Mouse (Mus musculus) C2C12 (cell line): ENCODE data around the gene Heg1. TPM values are rescaled to one million over a fixed set of nuclear protein-coding genes. Genes with fewer than 3 reads are reported as not detected.

Source experiments
- H3K27me3 ChIP-seq: one replicate; pipeline ENCODE4 v1.6.1; 2011; ENCODE audit not compliant: control insufficient read depth, insufficient read depth, insufficient read length
- H3K36me3 ChIP-seq: one replicate; pipeline ENCODE4 v1.6.1; 2011; ENCODE audit not compliant: control insufficient read depth, insufficient read depth
- H3K4me3 ChIP-seq: one replicate; pipeline ENCODE4 v1.5.1; 2011; ENCODE audit warnings: mild to moderate bottlenecking, control low read depth; ENCODE audit not compliant: poor library complexity, insufficient read depth, severe bottlenecking
- H3K79me2 ChIP-seq: one replicate; pipeline ENCODE4 v1.6.1; 2011; ENCODE audit not compliant: control insufficient read depth, insufficient read depth
- H3K79me3 ChIP-seq: one replicate; pipeline ENCODE4 v1.6.1; 2011; ENCODE audit warnings: low read depth, control low read depth
- H3ac ChIP-seq: one replicate; pipeline ENCODE3; 2011; ENCODE audit warnings: low read depth; ENCODE audit not compliant: control insufficient read depth, insufficient read length
- CEBPB ChIP-seq: IDR thresholded peaks from one replicate; pipeline ENCODE4 v1.6.1; 2011; ENCODE audit warnings: low read depth, mild to moderate bottlenecking, control low read depth, moderate library complexity
- CTCF ChIP-seq: IDR thresholded peaks from one replicate; pipeline ENCODE4 v1.5.1; 2011; ENCODE audit not compliant: control insufficient read depth, insufficient read depth, insufficient read length
- FOSL1 ChIP-seq: IDR thresholded peaks from one replicate; pipeline ENCODE4 v1.8.0; 2011; ENCODE audit warnings: mild to moderate bottlenecking, low read length; ENCODE audit not compliant: poor library complexity, insufficient read depth, severe bottlenecking
- MAX ChIP-seq: IDR thresholded peaks from one replicate; pipeline ENCODE4 v1.6.1; 2011; ENCODE audit warnings: mild to moderate bottlenecking, control low read depth
- MYOD1 ChIP-seq: IDR thresholded peaks from one replicate; pipeline ENCODE4 v1.6.1; 2011; ENCODE audit warnings: low read depth; ENCODE audit not compliant: control insufficient read depth, insufficient read length
- MYOG ChIP-seq: IDR thresholded peaks from one replicate; pipeline ENCODE4 v1.6.1; 2011; ENCODE audit not compliant: control insufficient read depth, insufficient read length; ENCODE audit errors: extremely low read depth
- USF1 ChIP-seq: IDR thresholded peaks from one replicate; pipeline ENCODE4 v1.6.1; 2011; ENCODE audit warnings: low read depth, mild to moderate bottlenecking, control low read depth, moderate library complexity
- polyA plus RNA-seq: library from polyadenylated mRNA; unstranded; fragments of >200 nt; fragmentation: generic; extraction: Trizol; gene quantifications from one replicate; pipeline ENCODE4 v1.2.1, GENCODE M21; 2012; ENCODE audit warnings: missing spikeins

The Heg1 gene
- polyA plus RNA-seq, 1 experiment = 4.4 TPM

DNA sequence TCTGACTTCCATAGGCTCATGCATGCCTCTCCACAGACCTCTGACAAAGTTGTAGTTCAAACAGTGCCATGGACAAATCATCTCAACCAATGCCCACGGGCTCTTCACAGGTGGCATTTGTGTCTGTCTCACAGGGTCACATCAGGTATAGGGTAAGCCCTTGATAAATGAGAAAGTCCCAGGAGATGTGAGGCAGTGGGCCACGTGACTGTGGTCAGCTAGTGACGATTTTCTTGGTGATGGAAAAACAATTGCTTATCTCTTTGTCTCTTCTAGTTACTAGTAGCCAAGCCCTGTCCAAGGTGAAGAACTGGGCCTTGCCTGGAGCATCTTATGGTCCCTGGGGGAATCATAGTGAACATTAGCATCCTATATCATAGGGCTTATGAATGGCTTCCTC, 112.6 kb downstream of the Heg1 start:
- H3K4me3 ChIP-seq = no peak overlapping the region

DNA sequence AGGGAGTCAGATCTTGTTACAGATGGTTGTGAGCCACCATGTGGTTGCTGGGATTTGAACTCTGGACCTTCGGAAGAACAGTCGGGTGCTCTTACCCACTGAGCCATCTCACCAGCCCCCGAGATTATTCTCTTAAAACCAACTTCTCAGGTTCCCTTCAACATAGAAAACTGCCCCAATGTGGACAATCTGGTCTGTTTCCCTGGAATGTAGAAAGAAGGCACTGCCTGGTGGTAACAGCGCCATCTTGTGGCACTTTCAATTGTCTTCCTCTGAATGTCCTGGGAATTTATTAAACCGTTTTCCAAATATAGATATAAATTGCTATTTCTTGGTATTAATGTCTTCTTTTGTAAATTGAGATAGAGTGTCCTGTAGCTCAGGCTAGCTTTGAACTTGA, 113.7 kb downstream of the Heg1 start:
- Histone ChIP-seq H3K27me3 (no peaks in the 10 kb centered on the region), H3K79me3 (no peaks in the 10 kb centered on the region), H3K79me2 (no peaks in the 10 kb centered on the region), H3ac (no peak overlapping the region), H3K4me3 (no peak overlapping the region), H3K36me3 (no peaks in the 10 kb centered on the region)
- TF ChIP-seq CTCF (peak; percentile 35), MYOG (no peak), CEBPB (no peak), FOSL1 (no peak)

More for the DNA sequence above, 112.6 kb downstream of the Heg1 start:
- Histone ChIP-seq H3K79me3 (no peaks in the 10 kb centered on the region), H3ac (no peak overlapping the region), H3K79me2 (no peaks in the 10 kb centered on the region), H3K27me3 (no peaks in the 10 kb centered on the region), H3K36me3 (no peaks in the 10 kb centered on the region)
- TF ChIP-seq CEBPB (no peak), MYOG (no peak), MYOD1 (no peak), CTCF (no peak), FOSL1 (no peak), USF1 (no peak), MAX (no peak)

DNA sequence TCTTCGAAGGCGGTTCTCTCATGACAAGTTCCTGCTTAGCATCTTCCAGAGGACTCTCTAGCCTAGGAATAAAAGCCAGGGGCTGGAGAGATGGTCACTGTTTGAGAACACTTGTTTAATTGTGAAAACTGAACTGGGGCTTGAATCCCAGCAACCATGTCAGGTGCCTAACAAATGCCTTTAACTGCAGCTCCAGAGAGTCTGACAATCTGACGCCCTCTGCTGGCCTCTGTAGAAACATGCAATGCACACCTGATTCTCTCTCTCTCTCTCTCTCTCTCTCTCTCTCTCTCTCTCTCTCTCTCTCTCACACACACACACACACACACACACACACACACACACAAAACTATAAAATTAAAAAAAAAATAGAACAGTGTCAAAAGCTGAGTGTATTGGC, 125.8 kb downstream of the Heg1 start:
- H3K36me3 ChIP-seq = no peaks in the 10 kb centered on the region
- H3K79me3 ChIP-seq = no peaks in the 10 kb centered on the region
- TF ChIP-seq CEBPB = no peak
- TF ChIP-seq MYOG = no peak
- TF ChIP-seq FOSL1 = no peak
- no peak for TF ChIP-seq USF1
- no peak for TF ChIP-seq MAX
- no peak for TF ChIP-seq MYOD1
- TF ChIP-seq CTCF = no peak
- H3ac ChIP-seq = no peak overlapping the region
- H3K79me2 ChIP-seq = no peaks in the 10 kb centered on the region
- H3K4me3 ChIP-seq = no peak overlapping the region
- no peaks in the 10 kb centered on the region for H3K27me3 ChIP-seq

DNA sequence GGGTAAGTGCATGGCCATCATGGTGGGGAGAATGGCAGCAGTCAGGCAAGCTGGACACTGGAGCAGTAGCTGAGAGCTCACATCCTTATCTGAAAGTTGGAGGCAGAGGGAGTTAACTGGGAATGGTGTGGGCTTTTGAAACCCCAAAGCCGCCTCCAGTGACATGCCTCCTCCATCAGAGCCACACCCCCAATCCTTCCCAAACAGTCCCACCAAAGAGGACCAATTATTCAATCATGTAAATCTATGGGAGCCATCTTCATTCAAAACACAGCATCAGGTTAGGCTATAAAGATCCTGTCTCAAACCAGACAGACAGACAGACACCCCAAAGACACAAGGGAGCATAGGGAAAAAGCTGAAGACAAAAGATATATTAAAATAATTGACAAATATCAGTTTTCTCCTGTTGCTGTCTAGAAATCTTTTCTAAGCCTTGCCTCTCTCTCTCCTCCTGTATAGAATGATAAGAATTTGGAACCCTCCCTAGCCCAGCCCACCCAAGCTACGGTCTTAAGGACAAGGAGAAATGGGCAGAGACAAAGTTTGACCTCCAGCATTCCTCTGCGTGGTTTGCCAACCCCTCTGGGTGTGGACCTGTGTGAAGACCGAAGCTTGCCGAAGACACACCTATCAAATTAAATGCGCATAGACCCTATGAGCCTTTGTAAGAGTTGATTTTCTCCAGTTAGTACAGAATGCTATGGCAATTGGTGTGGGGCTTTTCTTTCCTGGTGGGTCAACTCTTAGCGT, 134.4 kb downstream of the Heg1 start:
- Histone ChIP-seq H3K79me3 (no peaks in the 10 kb centered on the region), H3K4me3 (no peak overlapping the region), H3K27me3 (peaks cover 5% of the 10 kb centered on the region), H3K79me2 (no peaks in the 10 kb centered on the region), H3ac (no peak overlapping the region), H3K36me3 (no peaks in the 10 kb centered on the region)
- TF ChIP-seq CEBPB (no peak), MYOD1 (no peak), MAX (no peak), CTCF (no peak), USF1 (no peak), FOSL1 (no peak), MYOG (no peak)

DNA sequence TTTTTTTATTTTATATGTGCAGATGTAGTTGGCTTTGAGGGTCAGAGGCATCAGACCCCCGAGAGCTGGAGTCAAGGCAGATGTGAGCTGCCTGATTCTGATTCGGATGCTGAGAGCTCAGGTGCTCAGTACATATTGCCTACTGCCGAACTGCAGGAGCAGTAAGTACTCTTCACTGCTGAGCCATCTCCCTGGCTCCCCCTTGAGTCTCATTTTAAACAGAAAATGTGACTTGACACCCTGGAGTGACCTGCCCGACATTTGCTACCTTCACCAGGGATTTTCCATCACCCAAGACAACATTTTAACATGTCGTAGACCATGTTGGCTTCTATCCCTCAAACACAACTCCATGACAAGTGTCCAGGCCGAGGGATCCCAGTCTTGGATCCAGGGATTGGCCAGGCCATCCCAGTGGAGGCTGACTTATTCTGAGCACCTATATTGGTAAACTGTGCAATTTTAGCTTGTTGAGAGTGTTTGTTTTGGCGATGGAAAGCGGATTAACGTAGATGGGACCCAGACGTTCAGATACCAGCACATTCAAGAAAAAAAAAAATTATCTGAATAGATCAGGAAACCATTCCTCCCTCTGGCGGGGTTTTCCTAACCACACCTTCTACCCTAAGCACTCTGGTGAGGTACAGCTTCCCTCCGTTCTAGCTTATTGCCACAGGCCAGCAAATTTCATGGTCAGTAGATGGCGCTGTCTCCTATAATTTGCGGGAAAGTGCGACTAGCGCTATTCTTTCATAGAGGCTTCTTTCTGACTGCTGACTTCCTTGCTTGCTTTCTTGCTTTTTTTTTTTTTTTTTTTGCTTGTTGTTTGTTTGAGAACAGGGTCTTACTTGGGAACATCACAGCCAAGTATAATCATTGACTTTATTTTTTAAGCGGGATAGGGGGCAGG, 136.4 kb downstream of the Heg1 start:
- Histone ChIP-seq H3K4me3 (no peak overlapping the region), H3K79me2 (no peaks in the 10 kb centered on the region), H3K79me3 (no peaks in the 10 kb centered on the region), H3K36me3 (no peaks in the 10 kb centered on the region), H3ac (no peak overlapping the region), H3K27me3 (peaks cover 5% of the 10 kb centered on the region)
- TF ChIP-seq CTCF = peak; percentile 49
- no peak for TF ChIP-seq MAX
- TF ChIP-seq MYOD1 = no peak

Other genes with a start within 250 kb of the Heg1 start
- 0.06 TPM for gene Slc12a8, start 167.0 kb upstream of the Heg1 start, polyA plus RNA-seq
- gene Muc13, start 109.7 kb downstream of the Heg1 start, polyA plus RNA-seq = 0.02 TPM
- 46.0 TPM for gene Itgb5, start 145.3 kb downstream of the Heg1 start, polyA plus RNA-seq